Mouse (Mus musculus): ENCODE data around the gene Krtcap3.

- TF ChIP-seq CTCF (IDR thresholded peaks at IDR 0.05; ENCODE audit: extremely low read depth, insufficient read length, insufficient replicate concordance, low read depth, low read length) (no peak), POLR2A (IDR thresholded peaks at IDR 0.05; ENCODE audit: low read depth, low read length) (no peak)
Measured at GRCm38 (mm10) chr5:31204421-31204820, 47.1 kb upstream of the Krtcap3 start.
